Mouse (Mus musculus): ENCODE data around the gene Pias4. TPM values are rescaled to one million over a fixed set of nuclear protein-coding genes. Genes with fewer than 3 reads are reported as not detected.

Pias4 gene
- polyA plus RNA-seq, 1 experiment from 2014 or later, result 40.9 TPM

GRCm38 (mm10) chr10:81200605-81201287, 33.0 kb upstream of the Pias4 start:
- H3K36me3 ChIP-seq (ENCODE audit: control insufficient read depth, insufficient read depth, low read length), result no peaks in the 10 kb centered on the region
- H3K9ac ChIP-seq (replicated peaks; ENCODE audit: low read depth, low read length), result no peak overlapping the region
- ATAC-seq (ENCODE audit: insufficient number of reproducible peaks, insufficient read depth, low FRiP score, low read depth), result no peak
- H3K9me3 ChIP-seq (ENCODE audit: control insufficient read depth, low read depth, low read length), result no peaks in the 10 kb centered on the region
- no peaks in the 10 kb centered on the region for H3K27me3 ChIP-seq (ENCODE audit: control insufficient read depth, insufficient read depth, low read length)
- H3K27ac ChIP-seq (ENCODE audit: low read length), result no peak overlapping the region
- H3K4me1 ChIP-seq (ENCODE audit: control insufficient read depth, insufficient read depth, low read length), result no peaks in the 10 kb centered on the region
- H3K4me2 ChIP-seq (replicated peaks; ENCODE audit: low read depth, low read length), result no peak overlapping the region
- WGBS, result 70% methylated on average over 20 of the region's 20 CpGs
- H3K4me3 ChIP-seq (ENCODE audit: low read depth, low read length), result no peak overlapping the region

GRCm38 (mm10) chr10:81200141-81200540, 32.4 kb upstream of the Pias4 start:
- no peaks in the 10 kb centered on the region for H3K4me1 ChIP-seq (ENCODE audit: control insufficient read depth, insufficient read depth, low read length)
- H3K36me3 ChIP-seq (ENCODE audit: control insufficient read depth, insufficient read depth, low read length), result no peaks in the 10 kb centered on the region
- H3K9ac ChIP-seq (replicated peaks; ENCODE audit: low read depth, low read length), result no peak overlapping the region
- no peaks in the 10 kb centered on the region for H3K9me3 ChIP-seq (ENCODE audit: control insufficient read depth, low read depth, low read length)
- no peak overlapping the region for H3K27ac ChIP-seq (ENCODE audit: low read length)
- peaks cover 2% of the 10 kb centered on the region; the same call in 1 of the 2 replicates for H3K27me3 ChIP-seq (ENCODE audit: control insufficient read depth, insufficient read depth, low read length)
- no peak overlapping the region for H3K4me3 ChIP-seq (ENCODE audit: low read depth, low read length)
- 86% methylated on average over 13 of the region's 13 CpGs for WGBS
- H3K4me2 ChIP-seq (replicated peaks; ENCODE audit: low read depth, low read length), result no peak overlapping the region
- ATAC-seq (ENCODE audit: insufficient number of reproducible peaks, insufficient read depth, low FRiP score, low read depth), result no peak

GRCm38 (mm10) chr10:81198990-81199389, 31.3 kb upstream of the Pias4 start:
- H3K9me3 ChIP-seq (ENCODE audit: control insufficient read depth, low read depth, low read length), result no peaks in the 10 kb centered on the region
- no peak overlapping the region for H3K9ac ChIP-seq (replicated peaks; ENCODE audit: low read depth, low read length)
- no peak overlapping the region for H3K4me2 ChIP-seq (replicated peaks; ENCODE audit: low read depth, low read length)
- H3K36me3 ChIP-seq (ENCODE audit: control insufficient read depth, insufficient read depth, low read length), result no peaks in the 10 kb centered on the region
- H3K4me3 ChIP-seq (ENCODE audit: low read depth, low read length), result no peak overlapping the region
- no peak overlapping the region for H3K27ac ChIP-seq (ENCODE audit: low read length)
- no peak for ATAC-seq (ENCODE audit: insufficient number of reproducible peaks, insufficient read depth, low FRiP score, low read depth)
- H3K4me1 ChIP-seq (ENCODE audit: control insufficient read depth, insufficient read depth, low read length), result 0 out of 2 replicates have a peak, but pooled peaks cover 3% of the 10 kb centered on the region
- 83% methylated on average over 6 of the region's 6 CpGs for WGBS
- H3K27me3 ChIP-seq (ENCODE audit: control insufficient read depth, insufficient read depth, low read length), result peaks cover 9% of the 10 kb centered on the region; the same call in 1 of the 2 replicates

- Histone ChIP-seq H3K9me3 (ENCODE audit: control insufficient read depth, low read depth, low read length) (no peaks in the 10 kb centered on the region), H3K9ac (replicated peaks; ENCODE audit: low read depth, low read length) (no peak overlapping the region), H3K27ac (ENCODE audit: low read length) (no peak overlapping the region), H3K36me3 (ENCODE audit: control insufficient read depth, insufficient read depth, low read length) (no peaks in the 10 kb centered on the region), H3K4me2 (replicated peaks; ENCODE audit: low read depth, low read length) (no peak overlapping the region), H3K27me3 (ENCODE audit: control insufficient read depth, insufficient read depth, low read length) (peaks cover 9% of the 10 kb centered on the region; the same call in 1 of the 2 replicates), H3K4me3 (ENCODE audit: low read depth, low read length) (no peak overlapping the region), H3K4me1 (ENCODE audit: control insufficient read depth, insufficient read depth, low read length) (0 out of 2 replicates have a peak, but pooled peaks cover 4% of the 10 kb centered on the region)
- no peak for ATAC-seq (ENCODE audit: insufficient number of reproducible peaks, insufficient read depth, low FRiP score, low read depth)
- WGBS, result under 1% methylated on average over 9 of the region's 9 CpGs
These were observed 30.5 kb upstream of the Pias4 start for GRCm38 (mm10) chr10:81198230-81198629.

- Histone ChIP-seq H3K9me3 (ENCODE audit: control insufficient read depth, low read depth, low read length) (no peaks in the 10 kb centered on the region), H3K4me3 (ENCODE audit: low read depth, low read length) (no peak overlapping the region), H3K4me2 (replicated peaks; ENCODE audit: low read depth, low read length) (no peak overlapping the region), H3K36me3 (ENCODE audit: control insufficient read depth, insufficient read depth, low read length) (no peaks in the 10 kb centered on the region), H3K27me3 (ENCODE audit: control insufficient read depth, insufficient read depth, low read length) (peaks cover 9% of the 10 kb centered on the region; the same call in 1 of the 2 replicates), H3K4me1 (ENCODE audit: control insufficient read depth, insufficient read depth, low read length) (peaks cover 4% of the 10 kb centered on the region; the same call in 1 of the 2 replicates), H3K9ac (replicated peaks; ENCODE audit: low read depth, low read length) (no peak overlapping the region), H3K27ac (ENCODE audit: low read length) (no peak overlapping the region)
- WGBS, result 46% methylated on average over 6 of the region's 6 CpGs
- ATAC-seq (ENCODE audit: insufficient number of reproducible peaks, insufficient read depth, low FRiP score, low read depth), result no peak
These were observed 29.6 kb upstream of the Pias4 start for GRCm38 (mm10) chr10:81197305-81197704.

- peaks cover 9% of the 10 kb centered on the region for H3K4me1 ChIP-seq (ENCODE audit: control insufficient read depth, insufficient read depth, low read length)
- 65% methylated on average over 11 of the region's 11 CpGs for whole genome bisulfite sequencing
- H3K27me3 ChIP-seq (ENCODE audit: control insufficient read depth, insufficient read depth, low read length), result peaks cover 9% of the 10 kb centered on the region; the same call in 1 of the 2 replicates
- H3K27ac ChIP-seq (ENCODE audit: low read length), result no peak overlapping the region
- no peaks in the 10 kb centered on the region for H3K9me3 ChIP-seq (ENCODE audit: control insufficient read depth, low read depth, low read length)
- no peak for ATAC-seq (ENCODE audit: insufficient number of reproducible peaks, insufficient read depth, low FRiP score, low read depth)
- no peak overlapping the region for H3K4me2 ChIP-seq (replicated peaks; ENCODE audit: low read depth, low read length)
- H3K36me3 ChIP-seq (ENCODE audit: control insufficient read depth, insufficient read depth, low read length), result no peaks in the 10 kb centered on the region
- H3K4me3 ChIP-seq (ENCODE audit: low read depth, low read length), result no peak overlapping the region
- H3K9ac ChIP-seq (replicated peaks; ENCODE audit: low read depth, low read length), result no peak overlapping the region
These were observed 28.8 kb upstream of the Pias4 start for GRCm38 (mm10) chr10:81196470-81197065.

GRCm38 (mm10) chr10:81195300-81195699, 27.6 kb upstream of the Pias4 start:
- Histone ChIP-seq H3K4me3 (ENCODE audit: low read depth, low read length) (peak overlapping the region; percentile 5), H3K27ac (ENCODE audit: low read length) (peak overlapping the region; percentile 67), H3K27me3 (ENCODE audit: control insufficient read depth, insufficient read depth, low read length) (peaks cover 9% of the 10 kb centered on the region; the same call in 1 of the 2 replicates), H3K9me3 (ENCODE audit: control insufficient read depth, low read depth, low read length) (no peaks in the 10 kb centered on the region), H3K9ac (replicated peaks; ENCODE audit: low read depth, low read length) (no peak overlapping the region), H3K4me1 (ENCODE audit: control insufficient read depth, insufficient read depth, low read length) (peaks cover 9% of the 10 kb centered on the region), H3K36me3 (ENCODE audit: control insufficient read depth, insufficient read depth, low read length) (peaks cover 7% of the 10 kb centered on the region; the same call in 1 of the 2 replicates), H3K4me2 (replicated peaks; ENCODE audit: low read depth, low read length) (peak overlapping the region; percentile 29)
- ATAC-seq (ENCODE audit: insufficient number of reproducible peaks, insufficient read depth, low FRiP score, low read depth), result no peak
- 65% methylated on average over 4 of the region's 4 CpGs for WGBS

- Histone ChIP-seq H3K4me3 (ENCODE audit: low read depth, low read length) (peak overlapping the region; percentile 5; the same call in 1 of the 2 replicates), H3K27me3 (ENCODE audit: control insufficient read depth, insufficient read depth, low read length) (peaks cover 9% of the 10 kb centered on the region; the same call in 1 of the 2 replicates), H3K4me1 (ENCODE audit: control insufficient read depth, insufficient read depth, low read length) (peaks cover 9% of the 10 kb centered on the region), H3K36me3 (ENCODE audit: control insufficient read depth, insufficient read depth, low read length) (peaks cover 11% of the 10 kb centered on the region; the same call in 1 of the 2 replicates), H3K27ac (ENCODE audit: low read length) (peak overlapping the region; percentile 67), H3K9me3 (ENCODE audit: control insufficient read depth, low read depth, low read length) (no peaks in the 10 kb centered on the region), H3K4me2 (replicated peaks; ENCODE audit: low read depth, low read length) (peak overlapping the region; percentile 29), H3K9ac (replicated peaks; ENCODE audit: low read depth, low read length) (0 out of 2 replicates have a peak overlapping the region, but pooled peaks have one; percentile 30)
- 12% methylated on average over 37 of the region's 37 CpGs for WGBS
- no peak for ATAC-seq (ENCODE audit: insufficient number of reproducible peaks, insufficient read depth, low FRiP score, low read depth)
These were observed 26.5 kb upstream of the Pias4 start for GRCm38 (mm10) chr10:81193991-81194774.

Measured in stomach, embryonic 14.5 days (tissue).